Mouse (Mus musculus) gastrocnemius, postnatal 14 days (tissue): ENCODE measurements around the gene Oasl1. TPM values are rescaled to one million over a fixed set of nuclear protein-coding genes. Genes with fewer than 3 reads are reported as not detected.
"Not testable (repeated sequence)": the region's sequence is repeated elsewhere in the genome, so short reads cannot be mapped to it uniquely, and the experiment has no call there.

Experiments used
- DNase-seq: peaks from one replicate; pipeline ENCODE4 v3.0.0; 2021; ENCODE audit warnings: mixed read lengths
- intact Hi-C: fragments of 180-260 bp; cut with DNase I; formaldehyde crosslinking; loops from one replicate; pipeline ENCODE4 v1.15.1; 2025; ENCODE audit warnings: low total_unique reads
- long read RNA-seq, 2 experiments: library from polyadenylated mRNA; stranded (forward); transcript quantifications; one replicate each; pipeline ENCODE4 v2.0.0; 2021
- total RNA-seq, 2 experiments: library from RNA; stranded (reverse); gene quantifications; 2 replicates each; pipeline ENCODE4 v1.2.3; 2021

Oasl1 gene
- not detected for total RNA-seq
- long read RNA-seq, experiment 1, result 0 reads
- long read RNA-seq, experiment 2, result 0 reads

GRCm38 (mm10) chr5:114922998-114923473, at the start of gene Oasl1:
Oasl1 (plus strand) TSS chr5:114923240.
- peak; percentile 43 for DNase-seq
- intact Hi-C loops, result no loop called here

- intact Hi-C loops, result no loop called here
These were observed 47.2 kb upstream of the Oasl1 start for GRCm38 (mm10) chr5:114875858-114876257.

GRCm38 (mm10) chr5:114876331-114876730, 46.7 kb upstream of the Oasl1 start:
- DNase-seq, result no peak
- intact Hi-C loops, result no loop called here

More at GRCm38 (mm10) chr5:114875858-114876257, 47.2 kb upstream of the Oasl1 start:
- DNase-seq, result no peak

- intact Hi-C loops, result no loop called here
- DNase-seq, result no peak
These were observed 45.6 kb upstream of the Oasl1 start for GRCm38 (mm10) chr5:114877487-114877886.

- DNase-seq, result no peak
- intact Hi-C loops, result no loop called here
These were observed 43.6 kb upstream of the Oasl1 start for GRCm38 (mm10) chr5:114879399-114879798.

GRCm38 (mm10) chr5:114882319-114882718, 40.7 kb upstream of the Oasl1 start:
- intact Hi-C loops, DNase-seq: not testable (repeated sequence)

GRCm38 (mm10) chr5:114883022-114883421, 40.0 kb upstream of the Oasl1 start:
- DNase-seq, result no peak
- intact Hi-C loops, result no loop called here

GRCm38 (mm10) chr5:114886801-114887200, 36.2 kb upstream of the Oasl1 start:
- intact Hi-C loops, result no loop called here
- DNase-seq, result no peak

- intact Hi-C loops, result no loop called here
- DNase-seq, result no peak
These were observed 34.0 kb upstream of the Oasl1 start for GRCm38 (mm10) chr5:114888995-114889394.

GRCm38 (mm10) chr5:114895542-114895941, 27.5 kb upstream of the Oasl1 start:
- intact Hi-C loops, result no loop called here
- no peak for DNase-seq

GRCm38 (mm10) chr5:114896688-114897373, 26.2 kb upstream of the Oasl1 start, which contains the start of gene Oasl2:
Oasl2 (plus strand) TSS chr5:114896936.
- DNase-seq, result no peak
- intact Hi-C loops, result no loop called here

- peak; percentile 22 for DNase-seq
These were observed 25.7 kb upstream of the Oasl1 start for GRCm38 (mm10) chr5:114897374-114897793.

GRCm38 (mm10) chr5:114898857-114899256, 24.2 kb upstream of the Oasl1 start:
- intact Hi-C loops, result no loop called here
- DNase-seq, result no peak

More at GRCm38 (mm10) chr5:114897374-114897793, 25.7 kb upstream of the Oasl1 start:
- intact Hi-C loops, result no loop called here

- peak; percentile 15 for DNase-seq
- intact Hi-C loops, result no loop called here
These were observed 20.6 kb upstream of the Oasl1 start for GRCm38 (mm10) chr5:114902413-114902812.

GRCm38 (mm10) chr5:114908598-114909305, 14.3 kb upstream of the Oasl1 start:
- intact Hi-C loops, result no loop called here
- no peak for DNase-seq

- intact Hi-C loops, result no loop called here
- no peak for DNase-seq
These were observed 9.4 kb upstream of the Oasl1 start for GRCm38 (mm10) chr5:114913686-114914085.

- no peak for DNase-seq
- intact Hi-C loops, result no loop called here
These were observed 8.2 kb upstream of the Oasl1 start for GRCm38 (mm10) chr5:114914855-114915254.

- intact Hi-C loops, result no loop called here
- DNase-seq, result no peak
These were observed 7.2 kb upstream of the Oasl1 start for GRCm38 (mm10) chr5:114915854-114916253.

GRCm38 (mm10) chr5:114916777-114917176, 6.3 kb upstream of the Oasl1 start:
- DNase-seq, result peak; percentile 9
- intact Hi-C loops, result no loop called here

- intact Hi-C loops, DNase-seq: not testable (repeated sequence)
These were observed 5.7 kb upstream of the Oasl1 start for GRCm38 (mm10) chr5:114917357-114917756.
